ENCODE assay signal across 18 mouse cellular contexts in genomic region chr11:85264635-85265034, GRCm38 (mm10). TPM values are rescaled to one million over a fixed set of nuclear protein-coding genes. Genes with fewer than 3 reads are reported as not detected.
DNase-seq lines count a peak whose midpoint lies in the region; ATAC-seq and TF ChIP-seq lines count a peak whose summit lies in the region.
"Had no signal": no experiment of that assay in that cellular context is flagged by ENCODE, and none has a peak within 500 bp of the region (broad histone marks: within the 10 kb centered on the region; RNA-seq: fewer than 3 reads in every experiment).

No protein-coding gene starts in this region.

- ATAC-seq in heart, embryonic 12.5 days (ENCODE audit: insufficient number of reproducible peaks, low FRiP score), result 0 out of 2 replicates have a peak, but pooled peaks have one; percentile 25
- ATAC-seq in kidney, postnatal 0 days (replicated peaks; ENCODE audit: low FRiP score, low read depth), result peak; percentile 82; the same call in 1 of the 2 replicates
- ATAC-seq: intestine, embryonic 15.5 days; liver, postnatal 0 days had no signal

- no peak overlapping the region for H3K4me2 ChIP-seq in heart, embryonic 12.5 days
- H3K4me2 ChIP-seq in kidney, postnatal 0 days (ENCODE audit: low read length), result no peak overlapping the region
- H3K4me2 ChIP-seq: forebrain, embryonic 12.5 days; hindbrain, embryonic 14.5 days; intestine, embryonic 15.5 days; neural tube, embryonic 12.5 days had no signal

- no peaks in the 10 kb centered on the region for H3K4me1 ChIP-seq in heart, embryonic 12.5 days (replicated peaks)
- no peaks in the 10 kb centered on the region for H3K4me1 ChIP-seq in kidney, postnatal 0 days (replicated peaks; ENCODE audit: insufficient read depth, low read length)
- H3K4me1 ChIP-seq: forebrain, embryonic 12.5 days; heart, embryonic 10.5 days; intestine, embryonic 15.5 days; neural tube, embryonic 12.5 days had no signal

- H3K9me3 ChIP-seq in heart, embryonic 12.5 days (replicated peaks), result no peaks in the 10 kb centered on the region
- H3K9me3 ChIP-seq in kidney, postnatal 0 days (replicated peaks; ENCODE audit: low read length), result no peaks in the 10 kb centered on the region
- H3K9me3 ChIP-seq: forebrain, embryonic 12.5 days; heart, embryonic 10.5 days; intestine, embryonic 15.5 days; neural tube, embryonic 12.5 days had no signal

- no peak overlapping the region for H3K4me3 ChIP-seq in heart, embryonic 12.5 days
- no peak overlapping the region for H3K4me3 ChIP-seq in kidney, postnatal 0 days (replicated peaks; ENCODE audit: low read depth, low read length)
- H3K4me3 ChIP-seq: forebrain, embryonic 12.5 days; heart, embryonic 10.5 days; intestine, embryonic 15.5 days; neural tube, embryonic 12.5 days had no signal

- 51% methylated on average over 5 of the region's 5 CpGs for WGBS in heart, embryonic 12.5 days
- 43% methylated on average over 5 of the region's 5 CpGs for WGBS in kidney, postnatal 0 days

- H3K36me3 ChIP-seq in heart, embryonic 12.5 days, result no peaks in the 10 kb centered on the region
- H3K36me3 ChIP-seq in kidney, postnatal 0 days (ENCODE audit: insufficient read depth, low read length), result no peaks in the 10 kb centered on the region
- H3K36me3 ChIP-seq: forebrain, embryonic 12.5 days; heart, embryonic 10.5 days; intestine, embryonic 15.5 days; neural tube, embryonic 12.5 days had no signal

- TF ChIP-seq CTCF in kidney, postnatal 0 days (IDR thresholded peaks at IDR 0.05; ENCODE audit: low read depth), result no peak

- H3K9ac ChIP-seq in heart, embryonic 12.5 days, result no peak overlapping the region
- no peak overlapping the region for H3K9ac ChIP-seq in kidney, postnatal 0 days (ENCODE audit: low read depth, low read length)
- H3K9ac ChIP-seq: forebrain, embryonic 12.5 days; hindbrain, embryonic 14.5 days; intestine, embryonic 15.5 days; liver, postnatal 0 days; neural tube, embryonic 12.5 days had no signal

- intact Hi-C loops in heart, postnatal 14 days (cut with DNase I), result no loop called here

- DNase-seq in heart, adult 11 months, result no peak
- peak; percentile 55 for DNase-seq in kidney, adult 11 months
- DNase-seq in kidney, postnatal 0 days (ENCODE audit: low spot score), result peak; percentile 32
- peak; percentile 75 for DNase-seq in yolk sac, embryonic 10.5 days (ENCODE audit: low spot score)
- DNase-seq in urinary bladder, postnatal 36 days (ENCODE audit: low spot score in 2 of 2), result no peak
- no peak for DNase-seq in heart, postnatal 14 days
- DNase-seq in testis, postnatal 14 days (ENCODE audit: low spot score), result no peak
- DNase-seq: gastrocnemius, postnatal 36 days; liver; liver, postnatal 0 days; lung, postnatal 14 days; thymus, postnatal 4 days had no signal

- H3K27ac ChIP-seq in heart, embryonic 12.5 days (ENCODE audit: poor library complexity, severe bottlenecking), result no peak overlapping the region
- no peak overlapping the region for H3K27ac ChIP-seq in kidney, postnatal 0 days
- H3K27ac ChIP-seq: forebrain, embryonic 12.5 days; heart, embryonic 10.5 days; hindbrain, embryonic 14.5 days; intestine, embryonic 15.5 days; neural tube, embryonic 12.5 days had no signal

- H3K27me3 ChIP-seq in heart, embryonic 12.5 days (replicated peaks), result no peaks in the 10 kb centered on the region
- no peaks in the 10 kb centered on the region for H3K27me3 ChIP-seq in kidney, postnatal 0 days (ENCODE audit: insufficient read depth, low read length)
- H3K27me3 ChIP-seq: forebrain, embryonic 12.5 days; intestine, embryonic 15.5 days; neural tube, embryonic 12.5 days had no signal

RNA-seq across cellular contexts. Expression of gene Appbp2, which starts 29.7 kb away (rescaled TPM):
- 50.3 and 50.7 TPM in 2 replicates for polyA plus RNA-seq in heart, embryonic 12.5 days (2016; fragmentation: Nextera tagmentation; extraction: Ambion mirVana)
- 38.9 and 39.5 TPM in 2 replicates for polyA plus RNA-seq in kidney, postnatal 0 days (2015; fragmentation: Nextera tagmentation; extraction: Ambion mirVana)
- total RNA-seq in heart, postnatal 14 days (2021), result 10 to 100 TPM; 20.4 to 21.0 TPM

RNA-seq across cellular contexts. Expression of gene Ppm1d, which starts 46.4 kb away (rescaled TPM):
- 17.7 and 18.5 TPM in 2 replicates for polyA plus RNA-seq in heart, embryonic 12.5 days (2016; fragmentation: Nextera tagmentation; extraction: Ambion mirVana)
- polyA plus RNA-seq in kidney, postnatal 0 days (2015; fragmentation: Nextera tagmentation; extraction: Ambion mirVana), result 17.3 and 18.7 TPM in 2 replicates
- total RNA-seq in heart, postnatal 14 days (2021), result 10 to 100 TPM; 11.6 to 11.8 TPM

Comparison
In these comparisons a context has a peak if more than half of its experiments do, and no peak if none do; other contexts are left out.
1. DNase-seq: peak in kidney, adult 11 months (single experiment), kidney, postnatal 0 days (single experiment) and yolk sac, embryonic 10.5 days (single experiment); none in heart, adult 11 months (single experiment), urinary bladder, postnatal 36 days (0 of 2), heart, postnatal 14 days (0 of 2) and testis, postnatal 14 days (single experiment).